Mouse (Mus musculus) adrenal gland (tissue): ENCODE data around the gene Prpf19.

ENCODE experiments used
- intact Hi-C: fragments of 180-260 bp; cut with DNase I; formaldehyde crosslinking; loops from one replicate; pipeline ENCODE4 v1.15.1; 2025

The Prpf19 gene

DNA sequence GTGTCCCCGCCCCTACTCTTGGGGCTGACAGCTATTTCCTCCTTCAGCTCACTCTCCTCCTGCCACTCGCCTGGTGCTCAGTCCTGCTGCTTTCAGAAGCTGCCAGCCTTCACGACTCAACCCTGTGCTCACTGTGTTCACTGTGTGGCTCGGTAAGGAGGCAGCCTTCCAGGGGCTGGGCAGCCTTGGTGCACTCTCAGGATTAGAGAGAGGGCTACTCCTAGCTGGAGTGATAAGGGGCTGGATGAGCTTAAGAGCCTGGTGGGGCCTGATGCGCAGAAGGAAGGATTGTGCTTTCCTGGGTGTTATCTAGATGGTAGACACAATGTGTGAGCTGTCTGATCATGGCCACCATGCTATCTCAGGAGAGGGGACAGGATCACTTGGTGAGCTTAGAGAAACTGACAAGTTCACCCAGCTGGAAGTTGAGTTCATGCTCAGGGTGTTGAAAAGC is 42.1 kb downstream of the Prpf19 start, which contains the start of gene Ptgdr2:
TSS of gene Ptgdr2 (plus strand) at position 51 of the 454 bp plus-strand sequence.
- intact Hi-C loops, result no loop called here

DNA sequence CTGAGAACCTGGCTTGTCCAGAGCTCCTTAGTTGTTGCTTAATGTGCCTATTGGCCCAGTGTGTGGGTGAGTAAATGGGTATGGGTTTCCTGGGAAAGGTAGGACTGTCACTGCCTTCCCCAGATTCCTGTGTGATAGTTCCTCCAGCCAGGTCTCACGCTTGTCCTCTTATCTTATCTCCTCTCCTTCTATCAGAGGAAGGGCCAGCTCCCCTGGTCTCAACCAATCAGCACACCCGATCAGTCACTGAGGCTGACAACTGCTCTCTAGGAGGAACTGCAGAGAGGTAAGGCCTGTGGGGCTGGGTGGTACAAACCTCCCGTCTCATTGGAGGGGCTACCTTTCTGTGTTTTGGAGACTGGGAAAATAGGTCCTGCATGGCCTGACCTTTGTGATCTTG is 43.7 kb downstream of the Prpf19 start:
- intact Hi-C loops, result no loop called here

DNA sequence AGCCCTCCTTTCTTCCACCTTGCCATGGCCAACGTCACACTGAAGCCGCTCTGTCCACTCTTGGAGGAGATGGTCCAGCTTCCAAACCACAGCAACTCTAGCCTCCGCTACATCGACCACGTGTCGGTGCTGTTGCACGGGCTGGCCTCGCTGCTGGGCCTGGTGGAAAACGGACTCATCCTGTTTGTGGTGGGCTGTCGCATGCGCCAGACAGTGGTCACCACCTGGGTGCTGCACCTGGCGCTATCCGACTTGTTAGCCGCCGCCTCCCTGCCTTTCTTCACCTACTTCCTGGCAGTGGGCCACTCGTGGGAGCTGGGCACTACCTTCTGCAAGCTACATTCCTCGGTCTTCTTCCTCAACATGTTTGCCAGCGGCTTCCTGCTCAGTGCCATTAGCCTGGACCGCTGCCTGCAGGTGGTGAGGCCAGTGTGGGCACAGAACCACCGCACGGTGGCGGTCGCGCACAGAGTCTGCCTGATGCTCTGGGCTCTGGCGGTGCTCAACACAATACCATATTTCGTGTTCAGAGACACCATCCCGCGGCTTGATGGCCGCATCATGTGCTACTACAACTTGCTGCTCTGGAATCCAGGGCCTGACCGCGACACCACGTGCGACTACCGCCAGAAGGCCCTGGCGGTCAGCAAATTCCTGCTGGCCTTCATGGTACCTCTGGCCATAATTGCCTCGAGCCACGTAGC is 45.2 kb downstream of the Prpf19 start:
- intact Hi-C loops, result loop anchor here (5.0 kb wide), 1 partner anchor 37 kb away; no protein-coding TSS in a partner anchor

DNA sequence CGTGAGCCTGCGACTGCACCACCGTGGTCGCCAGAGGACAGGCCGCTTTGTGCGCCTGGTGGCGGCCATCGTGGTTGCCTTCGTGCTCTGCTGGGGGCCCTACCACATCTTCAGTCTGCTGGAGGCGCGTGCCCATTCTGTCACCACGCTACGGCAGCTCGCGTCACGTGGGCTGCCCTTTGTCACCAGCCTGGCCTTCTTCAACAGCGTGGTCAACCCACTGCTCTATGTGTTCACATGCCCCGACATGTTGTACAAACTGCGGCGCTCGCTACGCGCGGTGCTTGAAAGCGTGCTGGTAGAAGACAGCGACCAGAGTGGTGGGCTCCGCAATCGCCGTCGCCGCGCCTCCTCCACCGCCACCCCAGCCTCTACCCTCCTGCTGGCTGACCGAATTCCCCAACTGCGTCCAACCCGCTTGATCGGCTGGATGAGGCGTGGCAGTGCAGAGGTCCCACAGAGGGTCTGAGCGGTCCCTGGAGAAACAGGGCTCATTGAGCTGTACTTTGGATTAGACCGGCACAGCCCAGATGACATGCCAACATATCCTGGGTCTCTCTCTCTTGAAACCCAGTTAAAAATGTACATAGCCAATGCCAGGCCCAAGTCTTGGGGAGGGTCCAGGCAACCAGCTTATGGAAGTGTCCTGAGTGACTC is 45.9 kb downstream of the Prpf19 start:
- intact Hi-C loops, result loop anchor here (5.0 kb wide), 1 partner anchor 36 kb away; no protein-coding TSS in a partner anchor

DNA sequence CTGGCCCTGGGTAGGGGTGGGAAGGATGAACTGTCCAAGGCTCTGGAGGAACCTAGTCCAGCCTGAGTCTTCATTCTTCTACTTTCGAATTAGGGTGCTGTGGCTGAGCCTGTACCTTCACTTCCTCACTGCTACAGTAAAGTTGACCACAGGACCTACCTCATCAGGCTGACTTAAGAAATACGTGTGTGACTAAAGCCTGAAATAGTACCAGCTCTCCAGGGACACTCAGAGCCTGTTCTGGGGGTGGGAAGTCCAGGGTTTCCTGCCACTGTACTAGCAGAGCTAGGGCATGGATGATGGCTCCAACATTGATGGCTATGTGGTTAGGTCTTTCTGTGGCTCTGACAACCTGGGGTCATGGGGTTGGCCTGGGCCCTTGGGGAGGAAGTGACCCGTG is 48.9 kb downstream of the Prpf19 start:
- intact Hi-C loops, result loop anchor here (5.0 kb wide), 1 partner anchor 33 kb away; no protein-coding TSS in a partner anchor

DNA sequence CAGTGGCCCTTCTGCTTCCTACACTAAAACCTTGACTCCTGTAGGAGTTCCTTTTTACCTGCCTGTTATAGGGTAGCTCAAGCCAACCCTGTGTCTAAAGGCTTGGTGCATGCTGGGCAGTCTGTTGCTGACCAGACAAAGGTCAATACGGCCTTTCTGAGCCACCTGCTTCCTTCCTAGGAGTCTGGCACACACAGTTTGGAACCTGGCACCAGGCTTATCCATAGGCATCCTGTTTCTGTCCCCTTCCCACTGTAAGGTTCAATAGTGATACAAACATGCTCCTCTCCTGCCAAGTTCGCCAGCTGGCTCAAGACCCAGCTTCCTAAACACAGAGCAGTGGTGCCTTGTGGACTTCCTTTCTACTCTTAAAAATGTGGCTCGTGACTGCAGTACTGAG is 51.5 kb downstream of the Prpf19 start:
- intact Hi-C loops, result no loop called here

DNA sequence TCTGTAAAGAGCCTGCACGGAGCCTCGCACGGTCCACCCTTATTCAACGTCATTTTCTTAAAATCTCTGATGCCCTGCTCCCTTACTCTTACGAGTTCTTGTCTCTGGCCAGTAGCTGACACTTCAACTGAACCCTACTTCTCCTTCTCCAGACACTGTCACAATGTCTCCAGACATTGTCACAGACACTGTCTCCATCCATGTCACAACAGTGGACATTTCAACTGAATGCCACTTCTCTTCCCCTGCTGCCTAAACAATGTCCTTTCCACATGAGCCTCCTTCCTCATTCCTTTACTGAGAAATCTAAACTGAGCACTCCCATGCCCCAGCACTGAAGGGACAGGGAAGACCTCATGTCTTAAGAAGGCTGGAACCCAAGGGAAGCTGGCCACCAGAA is 52.2 kb downstream of the Prpf19 start:
- intact Hi-C loops, result no loop called here

DNA sequence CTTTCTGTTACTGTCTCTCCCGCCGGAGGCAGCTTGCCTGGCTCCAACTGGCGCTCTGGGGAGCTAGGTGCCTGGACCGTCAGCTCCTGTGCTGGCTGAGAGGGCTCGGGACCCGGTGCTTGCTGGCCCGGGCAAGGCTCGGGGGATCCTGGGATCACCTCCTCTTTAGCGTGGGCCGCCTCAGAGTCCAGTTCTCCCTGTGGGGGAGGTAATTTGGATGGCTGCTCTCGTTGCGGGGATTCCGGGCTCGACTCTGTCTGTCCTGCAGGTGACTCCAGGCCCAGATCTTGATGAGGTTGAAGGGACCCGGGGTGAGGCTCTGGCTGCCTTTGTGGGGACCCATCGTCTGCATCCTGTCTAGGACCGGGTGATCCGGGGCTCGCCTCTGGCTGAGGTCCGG is 53.4 kb downstream of the Prpf19 start:
- intact Hi-C loops, result no loop called here

DNA sequence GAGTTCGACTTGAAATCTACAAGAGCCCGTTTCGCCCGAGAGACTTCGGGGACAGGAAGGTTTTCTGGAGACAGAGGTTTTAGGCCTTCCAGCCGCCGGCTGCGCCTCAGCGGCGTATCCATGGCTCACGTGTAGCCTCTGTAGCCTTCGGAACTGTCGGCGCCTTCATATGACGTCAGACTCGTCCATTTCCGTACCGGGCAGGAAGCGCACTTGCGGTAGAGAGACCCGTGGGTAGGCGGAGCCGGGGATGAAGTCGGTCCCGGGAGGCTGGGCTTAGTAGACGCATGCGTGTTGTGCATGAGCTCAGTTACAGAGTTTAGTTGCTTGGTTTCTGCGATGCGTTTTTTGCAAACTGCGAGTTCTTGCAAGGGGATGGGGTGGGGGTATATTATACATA is 54.1 kb downstream of the Prpf19 start, which contains the start of gene Ccdc86:
TSS of gene Ccdc86 (minus strand) at position 155 of the 400 bp plus-strand sequence.
- intact Hi-C loops, result no loop called here

DNA sequence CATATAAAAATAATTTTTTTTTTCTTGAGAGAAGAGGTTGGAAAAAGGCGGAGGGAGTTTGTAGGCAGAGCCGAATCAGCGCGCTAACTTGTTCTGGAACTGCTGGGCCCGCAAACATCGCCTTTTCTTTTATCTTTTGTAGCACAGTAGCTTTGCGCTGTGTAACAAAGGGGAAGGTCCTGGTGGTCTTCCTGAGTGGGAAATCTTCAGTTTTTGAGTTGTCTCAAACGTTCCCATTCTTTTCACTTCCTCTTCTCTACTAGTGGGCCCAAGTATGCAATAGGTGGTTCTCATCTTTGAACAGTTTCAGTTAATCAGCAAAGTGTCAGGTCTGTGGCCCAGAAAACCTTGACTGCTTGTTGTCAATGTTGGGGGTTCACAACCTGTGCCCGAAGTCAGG is 54.5 kb downstream of the Prpf19 start:
- intact Hi-C loops, result no loop called here

DNA sequence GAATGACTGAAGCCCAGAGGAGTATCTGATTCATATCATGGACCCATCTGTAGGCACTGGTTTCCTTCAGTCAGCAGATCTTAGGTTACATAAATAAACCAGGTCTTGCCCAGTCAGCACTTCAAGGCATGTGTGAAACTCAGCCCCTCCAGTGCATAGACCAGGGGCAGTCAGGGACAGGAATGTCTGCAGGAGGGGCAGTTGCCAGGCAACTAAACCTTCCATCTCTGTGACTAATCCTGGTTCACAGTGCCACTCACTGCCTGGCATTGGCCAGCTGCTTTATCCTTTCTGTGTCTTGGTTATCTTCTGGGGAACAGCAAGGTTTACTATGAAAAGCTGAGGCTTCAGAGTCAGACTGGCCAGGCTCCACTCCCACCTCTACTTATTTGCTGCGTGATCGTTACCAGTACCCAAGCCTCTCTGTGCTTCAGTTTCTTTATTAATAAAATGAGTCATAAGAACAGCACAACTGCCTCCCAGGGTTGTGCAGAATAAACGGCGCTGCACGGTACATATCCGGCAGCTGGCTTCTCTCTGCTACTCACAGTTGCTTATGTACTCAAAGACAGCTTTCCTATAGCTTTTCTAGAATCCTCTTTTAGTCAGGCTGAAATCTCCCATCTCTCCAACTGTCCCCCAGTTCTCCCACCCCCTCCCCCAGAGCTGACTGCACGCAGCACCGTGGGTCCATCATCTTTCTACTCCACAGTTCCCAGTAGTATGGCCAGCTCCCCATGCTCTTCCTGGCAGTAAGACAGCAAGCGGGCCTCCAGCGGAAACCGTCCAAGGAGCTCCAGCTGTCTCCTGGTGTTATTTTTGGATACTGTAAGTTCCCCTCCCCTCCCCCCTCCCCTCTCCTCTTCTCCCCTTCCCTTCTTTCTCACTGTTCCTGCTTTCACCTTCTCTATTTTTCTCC is 57.2 kb downstream of the Prpf19 start:
- intact Hi-C loops, result no loop called here
